Mouse (Mus musculus) yolk sac, embryonic 10.5 days (tissue): ENCODE measurements around the gene 2610301B20Rik.
"Not testable (repeated sequence)": the region's sequence is repeated elsewhere in the genome, so short reads cannot be mapped to it uniquely, and the experiment has no call there.

ENCODE experiments used
- DNase-seq: peaks from one replicate; pipeline ENCODE4 v3.0.0-alpha.2; 2017; ENCODE audit warnings: low spot score

The 2610301B20Rik gene

DNA sequence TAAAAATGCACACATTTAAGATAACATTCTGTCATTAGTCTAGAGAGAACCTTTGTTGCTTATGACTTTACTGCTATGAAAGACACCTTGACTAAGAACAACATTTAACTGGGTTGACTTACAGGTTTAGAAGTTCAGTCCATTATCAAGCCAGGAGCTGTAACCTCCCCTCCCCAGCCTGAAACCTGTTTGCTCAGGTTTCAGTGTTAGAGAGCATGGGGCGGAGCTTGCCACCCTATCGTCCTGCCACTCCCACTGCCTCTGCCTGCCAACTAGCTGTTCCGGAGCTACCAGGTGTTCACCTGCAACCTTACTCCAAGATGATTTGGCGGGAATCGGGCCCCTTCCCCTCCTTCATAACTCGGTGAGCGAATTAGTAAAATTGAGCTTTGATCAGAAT is 37.1 kb downstream of the 2610301B20Rik start:
- not testable (repeated sequence) for DNase-seq

DNA sequence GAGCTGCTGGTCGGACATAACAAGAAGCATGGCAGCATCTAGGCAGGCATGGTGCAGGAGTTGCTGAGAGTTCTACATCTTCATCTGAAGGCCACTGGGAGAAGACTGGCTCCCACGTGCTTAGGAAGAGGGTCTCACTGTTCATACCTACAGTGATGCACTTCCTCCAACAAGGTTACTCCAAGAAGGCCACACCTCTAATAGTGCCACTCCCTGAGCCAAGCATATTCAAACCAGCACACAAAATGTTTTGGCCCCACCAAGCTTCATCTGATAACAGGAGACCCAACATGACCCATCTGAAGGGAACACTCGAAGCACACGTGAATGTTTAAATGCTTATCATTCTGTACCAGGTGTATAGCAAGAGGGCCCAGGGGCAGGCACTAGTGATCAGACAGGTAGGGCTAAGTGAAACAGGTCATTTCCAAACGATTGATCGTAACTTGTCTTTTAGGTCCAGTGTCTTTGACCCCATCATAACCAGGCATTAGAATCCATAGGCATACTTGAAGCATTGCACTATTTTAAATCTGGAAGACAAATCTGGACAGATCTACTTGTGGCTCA is 37.7 kb downstream of the 2610301B20Rik start:
- DNase-seq, result no peak

DNA sequence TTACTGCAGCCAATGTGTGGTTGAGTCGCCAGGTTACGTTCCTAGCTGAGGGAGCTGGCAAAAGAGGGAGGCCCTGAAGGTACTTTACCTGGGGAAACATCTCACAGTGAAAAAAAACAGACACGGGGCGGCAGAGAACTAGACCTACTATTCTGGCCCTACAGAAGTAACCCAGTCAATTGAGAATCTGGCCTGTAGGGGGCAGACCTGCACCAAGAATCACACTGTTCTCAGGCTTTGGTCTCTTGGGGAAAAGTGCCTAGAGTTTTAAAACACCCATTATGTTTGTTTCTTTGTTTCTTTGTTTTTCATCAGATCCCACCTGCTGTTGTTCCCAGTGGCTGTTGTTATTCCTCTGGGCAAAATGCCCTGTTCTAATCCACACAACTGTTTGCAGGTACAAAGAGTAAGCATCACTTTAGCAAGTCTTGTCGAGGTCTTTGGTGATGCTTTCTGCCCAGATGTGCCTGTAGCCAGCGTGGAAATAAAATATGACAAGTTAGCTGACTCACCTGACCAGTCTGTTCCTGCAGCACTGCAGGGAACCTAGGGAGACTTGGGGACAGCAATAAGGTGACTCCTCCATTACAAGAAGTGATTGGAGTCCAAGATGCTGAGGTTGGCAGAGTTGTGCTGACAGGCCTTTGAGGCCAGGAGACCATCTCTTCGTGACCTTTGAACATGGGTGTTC is 38.5 kb downstream of the 2610301B20Rik start:
- peak; percentile 74 for DNase-seq

DNA sequence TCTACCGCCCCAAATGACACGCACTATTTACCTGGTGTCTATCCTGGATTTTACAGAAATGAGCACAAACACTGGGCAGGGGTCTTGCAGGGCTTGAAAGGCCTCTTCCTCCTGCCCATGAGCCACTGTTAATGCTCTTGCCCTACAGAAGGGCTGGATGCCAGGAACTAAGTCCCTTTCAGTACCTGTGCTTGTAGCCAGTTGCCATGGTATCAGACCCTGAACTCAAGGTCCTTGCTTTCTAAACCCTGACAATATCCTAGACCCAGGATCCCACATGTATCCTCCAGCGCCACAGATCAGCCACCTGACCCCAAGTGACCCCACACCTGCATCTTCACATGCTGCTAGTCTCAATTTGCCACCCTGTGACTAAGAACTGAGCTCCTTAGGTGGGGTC is 39.1 kb downstream of the 2610301B20Rik start:
- DNase-seq, result no peak

DNA sequence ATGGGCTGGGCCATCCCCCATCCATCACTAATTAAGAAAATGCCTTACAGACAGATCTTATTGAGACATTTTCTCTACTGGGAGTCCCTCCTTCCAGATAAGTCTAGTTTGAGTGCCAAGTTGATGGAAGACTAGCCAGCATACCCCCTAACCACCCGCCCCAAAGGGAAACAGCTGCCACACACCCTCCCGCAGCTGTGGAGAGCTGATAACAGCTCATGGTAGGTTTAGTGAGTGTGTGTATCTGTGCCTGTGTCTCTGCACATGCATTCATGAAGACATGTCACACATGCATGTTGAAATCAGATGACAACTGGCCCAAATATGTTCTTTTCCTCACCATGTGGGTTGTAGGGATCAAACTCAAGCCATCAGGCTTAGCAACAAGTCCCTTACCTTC is 40.5 kb downstream of the 2610301B20Rik start:
- DNase-seq, result no peak

DNA sequence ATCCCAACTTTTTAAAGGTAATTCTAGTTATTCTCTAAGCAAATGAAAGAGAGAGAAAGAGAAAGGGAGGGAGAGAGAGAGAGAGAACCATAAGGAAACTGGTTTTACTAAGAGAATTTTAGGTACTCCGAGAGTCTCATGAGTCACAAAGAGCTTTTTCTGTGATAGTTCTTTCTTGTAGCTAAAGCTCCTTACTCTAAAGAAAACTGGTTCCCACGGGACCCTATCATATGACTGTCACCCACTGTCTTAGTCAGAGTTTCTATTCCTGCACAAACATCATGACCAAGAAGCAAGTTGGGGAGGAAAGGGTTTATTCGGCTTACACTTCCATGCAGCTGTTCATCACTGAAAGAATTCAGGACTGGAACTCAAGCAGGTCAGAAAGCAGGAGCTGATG is 41.0 kb downstream of the 2610301B20Rik start:
- DNase-seq, result no peak

DNA sequence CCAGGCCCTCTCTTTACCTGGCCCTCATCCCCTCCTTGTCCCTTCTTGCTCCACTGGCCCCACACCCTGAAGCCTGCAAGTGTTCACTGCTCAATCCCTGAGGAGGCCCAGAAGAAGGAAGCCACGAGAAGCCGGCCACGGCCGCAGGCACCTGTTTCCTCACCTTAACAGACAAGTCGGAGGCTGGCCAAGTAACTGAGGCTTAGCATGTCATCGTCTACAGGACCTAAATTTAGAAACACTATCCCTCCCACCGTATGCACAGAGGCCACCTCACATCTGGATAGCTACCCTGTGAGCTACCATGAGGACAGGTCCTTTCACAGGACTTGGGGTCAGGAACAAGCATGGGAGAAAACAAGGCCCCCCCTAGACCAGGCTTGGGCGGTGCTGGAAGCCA is 44.1 kb downstream of the 2610301B20Rik start:
- DNase-seq, result no peak

DNA sequence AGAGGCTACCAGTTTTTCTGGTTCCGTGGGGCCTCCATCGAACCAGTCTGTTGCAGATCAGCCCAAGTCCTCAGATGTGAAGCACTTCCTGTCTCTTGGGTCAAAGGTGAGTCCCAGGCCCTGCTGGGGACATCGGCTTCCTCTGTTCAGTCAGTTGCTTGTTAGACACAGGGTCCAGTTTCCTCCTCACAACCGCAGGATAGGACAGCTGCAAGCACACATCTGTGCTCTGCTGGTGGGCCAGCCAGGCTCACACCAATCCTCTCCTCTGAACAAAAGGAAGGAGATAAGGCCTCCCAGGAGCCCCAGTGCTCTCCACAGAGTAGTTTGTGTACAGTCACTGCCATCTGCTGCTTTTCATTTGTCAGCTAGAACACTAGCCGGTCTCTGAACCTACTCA is 44.8 kb downstream of the 2610301B20Rik start:
- no peak for DNase-seq

DNA sequence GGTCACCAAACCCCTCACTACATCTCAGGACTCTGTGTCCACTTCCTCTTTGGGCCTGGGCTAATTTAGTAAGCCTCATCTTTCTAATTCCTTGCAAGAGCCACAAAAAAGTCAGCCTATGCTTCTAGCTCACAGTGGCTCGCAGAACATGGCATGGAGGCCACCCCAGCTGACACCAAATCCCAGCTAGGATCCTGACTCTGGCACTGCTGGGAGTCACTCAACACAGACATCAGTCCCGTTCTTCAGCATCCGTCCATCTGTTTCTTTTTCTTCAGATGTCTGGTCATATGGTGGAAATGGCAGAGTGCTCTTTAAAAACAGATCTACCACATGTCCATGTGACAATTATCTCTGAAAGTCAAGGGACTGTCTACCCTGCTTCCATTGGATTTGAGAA is 45.2 kb downstream of the 2610301B20Rik start:
- no peak for DNase-seq

DNA sequence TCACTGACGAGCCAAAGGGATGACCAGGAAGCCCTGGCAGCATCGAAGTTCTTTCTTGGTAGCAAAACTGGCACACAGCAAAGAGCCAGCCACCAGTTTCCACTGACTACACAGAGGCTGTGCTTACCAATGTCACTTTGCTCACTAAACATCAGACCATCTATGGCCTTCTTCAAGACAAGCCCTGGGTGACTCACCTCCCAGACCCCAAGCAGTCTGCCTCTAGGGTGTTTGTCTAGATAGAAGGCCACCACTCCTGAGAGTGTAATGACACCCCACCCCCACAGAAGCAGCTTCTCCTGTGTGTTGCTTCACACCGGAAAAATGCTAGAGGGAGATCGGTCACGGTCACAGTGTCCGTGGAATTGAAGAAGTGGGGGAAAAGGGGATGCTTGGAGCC is 45.7 kb downstream of the 2610301B20Rik start:
- DNase-seq, result no peak

DNA sequence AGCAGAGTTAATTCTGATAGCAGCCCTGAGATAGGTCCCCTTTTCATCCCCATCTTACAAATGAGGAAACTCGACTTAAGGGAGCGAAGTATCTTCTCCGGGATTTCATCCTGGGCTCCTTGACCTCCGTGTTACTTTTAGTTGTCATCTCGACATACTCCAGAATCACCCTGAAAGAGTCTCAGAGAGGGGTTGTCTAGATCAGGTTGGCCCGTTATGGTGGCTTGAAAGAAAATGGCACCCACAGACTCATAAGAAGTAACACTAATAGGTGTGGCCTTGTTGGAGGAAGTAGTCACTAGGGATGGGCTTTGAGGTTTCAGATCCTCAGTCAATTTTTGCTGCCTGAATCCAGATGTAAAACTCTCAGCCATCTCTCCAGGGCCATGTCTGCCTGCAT is 46.3 kb downstream of the 2610301B20Rik start:
- no peak for DNase-seq

DNA sequence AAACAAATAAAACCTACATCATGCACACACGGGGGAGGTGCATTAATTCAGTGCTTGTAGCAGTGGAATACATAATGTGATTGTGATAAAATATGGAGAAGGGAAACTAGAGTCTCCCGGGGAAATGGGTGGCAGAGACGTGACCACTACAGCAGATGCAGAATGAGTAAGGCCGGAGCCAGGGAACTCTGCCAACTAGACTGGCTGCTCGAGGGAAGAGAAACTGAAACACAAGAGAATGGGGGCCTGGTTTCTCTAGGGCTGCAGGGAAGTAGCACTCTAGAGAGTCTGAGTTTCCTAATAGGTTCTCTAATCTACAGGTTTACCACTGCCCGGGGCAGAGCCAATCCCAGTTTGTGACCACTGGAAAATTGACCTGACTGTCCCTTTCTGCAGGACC is 48.9 kb downstream of the 2610301B20Rik start:
- no peak for DNase-seq

DNA sequence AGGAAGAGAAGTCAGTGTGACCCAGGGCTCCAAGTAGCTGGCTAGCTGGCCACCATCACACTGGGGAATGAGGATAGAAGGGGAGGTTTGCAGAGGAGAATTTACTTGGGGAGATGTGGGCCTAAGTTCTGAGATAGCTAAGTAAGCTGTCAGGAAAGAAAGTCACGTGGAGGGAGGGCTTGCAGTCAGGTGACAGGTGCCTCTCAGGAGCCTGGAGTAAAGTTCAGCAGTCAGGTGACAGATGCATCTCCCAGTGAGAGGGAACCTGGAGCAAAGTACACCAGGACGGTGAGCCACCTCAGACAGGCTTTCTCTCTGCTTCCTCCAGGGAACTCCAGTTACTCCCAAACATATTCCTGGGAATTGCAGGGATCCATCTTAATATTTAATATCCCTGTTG is 49.8 kb downstream of the 2610301B20Rik start:
- peak; percentile 87 for DNase-seq

DNA sequence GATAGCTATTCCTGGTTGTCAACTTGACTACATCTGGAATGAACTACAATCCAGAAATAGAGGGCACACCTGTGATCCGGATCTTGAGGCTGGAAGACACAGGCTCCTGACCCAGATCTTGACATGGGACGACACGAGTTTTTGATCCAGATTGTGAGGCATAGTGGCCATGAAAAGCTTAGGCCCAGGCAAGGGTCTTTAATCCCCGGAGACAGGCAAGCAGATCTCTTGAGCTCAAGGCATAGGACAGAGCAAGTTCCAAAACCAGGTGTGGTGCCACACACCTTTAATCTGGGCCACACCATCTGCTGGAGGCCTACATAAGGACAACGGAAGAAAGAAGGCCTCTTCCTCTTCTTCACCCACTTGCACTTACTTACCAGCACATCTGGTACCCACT is 50.2 kb downstream of the 2610301B20Rik start:
- no peak for DNase-seq

DNA sequence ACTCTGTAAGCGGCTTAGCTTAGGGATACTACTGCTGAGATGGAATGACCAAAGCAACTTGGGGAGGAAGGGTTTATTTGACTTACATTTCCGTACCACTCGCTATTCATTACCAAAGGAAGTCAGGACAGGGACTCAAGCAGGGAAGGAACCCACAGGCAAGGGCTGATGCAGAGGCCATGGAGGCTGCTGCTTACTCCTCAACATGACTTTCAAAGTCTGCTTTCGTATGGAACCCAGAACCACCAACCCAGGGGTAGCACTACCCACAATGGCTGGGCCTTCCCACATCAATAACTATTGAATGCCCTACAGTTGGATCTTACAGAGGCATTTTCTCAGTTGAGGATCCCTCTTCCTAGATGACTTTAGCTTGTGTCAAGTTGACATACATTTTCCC is 52.1 kb downstream of the 2610301B20Rik start:
- no peak for DNase-seq

DNA sequence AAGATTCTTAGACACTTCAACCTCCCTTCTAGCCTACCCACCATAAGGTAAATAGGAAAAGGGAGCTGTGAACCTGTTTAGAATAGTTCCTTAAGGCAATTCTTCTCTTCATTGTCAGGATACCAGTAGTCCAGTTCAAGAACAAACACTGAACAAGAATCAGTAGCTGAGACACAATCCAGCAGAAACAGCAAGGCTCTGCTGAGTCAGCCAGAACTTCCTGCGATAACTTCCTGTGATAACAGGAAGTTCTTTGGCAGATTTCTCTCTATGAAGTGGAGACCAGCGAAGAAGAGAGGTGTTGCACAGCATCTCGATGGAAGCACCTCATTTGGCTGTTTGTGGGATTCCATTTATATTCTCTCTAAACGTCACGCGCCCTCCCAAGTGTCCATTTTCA is 53.9 kb downstream of the 2610301B20Rik start:
- no peak for DNase-seq

DNA sequence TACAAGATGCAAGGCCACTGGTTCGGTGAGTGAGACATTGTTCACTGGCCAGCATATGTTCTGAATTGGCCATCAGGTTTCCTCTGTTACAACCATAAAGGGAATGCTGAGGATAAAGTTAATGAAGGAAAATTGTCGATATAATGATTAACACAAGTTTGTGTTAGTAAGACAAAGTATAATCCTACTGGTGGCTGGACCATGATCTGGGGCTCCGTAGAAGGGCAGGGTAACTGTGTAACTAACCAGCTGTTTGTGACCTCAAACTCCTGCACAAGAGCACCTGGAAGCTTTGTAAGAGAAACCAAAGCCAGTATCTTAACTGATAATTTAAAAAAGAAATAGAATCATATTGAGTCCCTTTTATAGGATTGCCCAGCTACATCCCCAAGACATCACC is 55.4 kb downstream of the 2610301B20Rik start:
- no peak for DNase-seq

DNA sequence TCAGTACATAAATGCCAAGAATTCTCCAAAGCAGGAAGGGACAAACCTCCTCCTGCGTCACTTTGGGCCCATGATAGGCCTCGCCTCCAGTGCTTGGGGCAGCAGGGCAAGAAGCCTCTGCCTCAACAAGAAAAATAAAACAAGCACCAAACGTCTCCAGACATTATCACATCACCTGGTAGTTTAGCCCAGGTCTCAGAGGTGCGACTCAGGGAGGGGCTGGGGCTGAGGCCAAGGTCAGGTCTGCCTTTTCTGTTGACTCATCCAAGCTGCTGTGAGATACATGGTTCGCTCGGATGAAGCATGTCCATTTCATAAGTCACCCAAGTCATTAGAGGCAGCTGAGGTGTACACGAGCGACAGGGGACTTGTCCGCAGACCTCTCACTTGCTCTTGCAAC is 56.7 kb downstream of the 2610301B20Rik start:
- peak; percentile 56 for DNase-seq

DNA sequence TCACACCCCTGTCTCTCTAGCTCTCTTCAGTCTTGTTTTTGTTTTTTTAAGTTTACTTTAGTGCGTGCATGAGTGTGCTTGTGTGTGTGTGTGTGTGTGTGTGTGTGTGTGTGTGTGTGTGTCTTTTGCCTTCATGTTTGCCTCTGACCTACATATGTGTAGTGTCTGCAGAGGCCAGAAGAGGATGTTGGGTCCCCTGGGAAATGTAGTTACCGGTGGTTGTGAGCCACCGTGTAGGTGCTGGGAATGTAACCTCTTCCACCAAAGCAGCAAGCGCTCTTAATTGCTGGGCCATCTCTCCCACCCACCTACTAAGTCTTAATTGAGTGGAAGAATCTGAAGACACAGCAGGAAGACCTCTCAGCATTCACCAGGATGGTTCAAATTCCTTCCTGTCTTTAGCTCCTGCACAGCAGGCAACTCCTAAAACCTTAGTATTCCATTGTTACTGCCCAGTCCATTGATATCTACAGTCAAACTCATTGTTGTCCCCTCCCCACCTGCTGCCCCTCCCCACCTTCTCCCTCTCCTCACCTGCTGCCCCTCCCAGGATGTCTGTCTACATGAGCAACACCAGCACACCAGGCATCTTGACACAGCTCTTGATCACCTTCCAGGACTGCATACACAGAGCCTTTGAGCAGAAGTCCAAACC is 57.9 kb downstream of the 2610301B20Rik start:
- peak; percentile 69 for DNase-seq

DNA sequence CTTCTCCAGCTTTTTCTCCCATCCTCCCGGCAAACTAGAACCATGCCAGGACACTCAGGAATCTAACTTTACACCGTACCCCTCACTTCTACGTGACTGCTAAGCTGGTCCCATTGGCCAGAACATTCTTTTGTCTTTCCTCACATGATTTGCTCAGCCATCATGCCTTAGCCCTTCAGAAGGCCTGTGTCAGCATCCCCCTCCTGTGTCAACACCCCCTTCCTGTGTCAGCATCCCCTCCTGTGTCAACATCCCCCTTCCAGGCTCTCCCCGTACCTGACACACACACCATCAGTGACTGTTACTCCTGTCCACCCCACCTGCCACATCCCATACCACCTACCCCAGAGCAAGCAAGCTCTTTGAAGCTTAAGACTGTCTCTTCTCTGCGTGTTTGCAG is 58.5 kb downstream of the 2610301B20Rik start:
- peak; percentile 81 for DNase-seq

DNA sequence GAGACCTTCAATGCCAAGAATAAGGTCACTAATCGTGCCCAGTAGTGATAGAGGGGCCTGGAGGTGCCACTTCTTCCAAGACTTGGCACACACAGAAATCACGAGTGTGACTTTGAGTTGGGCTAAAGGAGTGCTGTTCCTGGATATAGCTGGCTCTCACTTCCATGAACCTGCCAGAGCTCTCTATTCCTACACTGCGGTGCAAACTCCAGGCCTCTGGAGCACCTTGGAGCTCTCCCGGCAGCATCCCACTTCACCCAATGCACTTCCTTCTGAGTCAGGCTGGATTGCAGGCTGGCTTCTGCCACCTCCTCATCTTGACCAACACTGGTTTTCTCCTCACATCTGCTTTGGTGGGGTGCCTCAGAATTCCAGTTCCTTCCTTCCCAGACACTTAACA is 62.5 kb downstream of the 2610301B20Rik start:
- no peak for DNase-seq
